Mouse (Mus musculus): Measurements from ENCODE around the gene Angptl4.
"Not testable (repeated sequence)": the region's sequence is repeated elsewhere in the genome, so short reads cannot be mapped to it uniquely, and the experiment has no call there.

Gene Angptl4

GRCm38 (mm10) chr17:33781124-33781977, at the start of gene Angptl4:
Gene Angptl4 (minus strand): TSS chr17:33781830.
- DNase-seq (ENCODE audit: low spot score) = no peak

- DNase-seq (ENCODE audit: low spot score) = no peak
These were observed 47.9 kb upstream of the Angptl4 start for GRCm38 (mm10) chr17:33829561-33829960.

DNA sequence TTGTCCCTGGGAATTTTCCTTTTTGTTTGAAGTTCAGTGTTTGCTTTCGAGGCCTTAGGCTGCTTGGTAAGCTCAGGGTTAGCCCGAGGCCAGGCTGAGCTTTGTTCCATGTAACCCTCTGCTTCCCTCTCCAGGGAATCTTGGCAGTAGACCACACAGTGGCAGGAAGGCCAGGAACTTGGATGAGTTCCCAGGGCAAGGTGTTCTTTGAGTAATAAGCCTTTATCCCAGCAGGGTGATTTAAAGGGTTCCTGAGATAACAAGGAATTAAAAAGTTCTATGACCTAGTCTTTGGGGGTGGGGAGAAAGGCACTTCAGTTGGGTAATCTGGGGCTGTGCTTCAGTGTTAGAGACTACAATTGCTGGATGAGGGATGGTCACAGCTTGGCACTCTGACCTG, 47.3 kb upstream of the Angptl4 start:
- DNase-seq (ENCODE audit: low spot score) = no peak

GRCm38 (mm10) chr17:33826850-33827249, 45.2 kb upstream of the Angptl4 start:
- DNase-seq (ENCODE audit: low spot score) = peak; percentile 52

- DNase-seq (ENCODE audit: low spot score) = no peak
These were observed 43.8 kb upstream of the Angptl4 start for GRCm38 (mm10) chr17:33825462-33825861.

GRCm38 (mm10) chr17:33824997-33825330, 43.3 kb upstream of the Angptl4 start:
- DNase-seq (ENCODE audit: low spot score) = not testable (repeated sequence)

DNA sequence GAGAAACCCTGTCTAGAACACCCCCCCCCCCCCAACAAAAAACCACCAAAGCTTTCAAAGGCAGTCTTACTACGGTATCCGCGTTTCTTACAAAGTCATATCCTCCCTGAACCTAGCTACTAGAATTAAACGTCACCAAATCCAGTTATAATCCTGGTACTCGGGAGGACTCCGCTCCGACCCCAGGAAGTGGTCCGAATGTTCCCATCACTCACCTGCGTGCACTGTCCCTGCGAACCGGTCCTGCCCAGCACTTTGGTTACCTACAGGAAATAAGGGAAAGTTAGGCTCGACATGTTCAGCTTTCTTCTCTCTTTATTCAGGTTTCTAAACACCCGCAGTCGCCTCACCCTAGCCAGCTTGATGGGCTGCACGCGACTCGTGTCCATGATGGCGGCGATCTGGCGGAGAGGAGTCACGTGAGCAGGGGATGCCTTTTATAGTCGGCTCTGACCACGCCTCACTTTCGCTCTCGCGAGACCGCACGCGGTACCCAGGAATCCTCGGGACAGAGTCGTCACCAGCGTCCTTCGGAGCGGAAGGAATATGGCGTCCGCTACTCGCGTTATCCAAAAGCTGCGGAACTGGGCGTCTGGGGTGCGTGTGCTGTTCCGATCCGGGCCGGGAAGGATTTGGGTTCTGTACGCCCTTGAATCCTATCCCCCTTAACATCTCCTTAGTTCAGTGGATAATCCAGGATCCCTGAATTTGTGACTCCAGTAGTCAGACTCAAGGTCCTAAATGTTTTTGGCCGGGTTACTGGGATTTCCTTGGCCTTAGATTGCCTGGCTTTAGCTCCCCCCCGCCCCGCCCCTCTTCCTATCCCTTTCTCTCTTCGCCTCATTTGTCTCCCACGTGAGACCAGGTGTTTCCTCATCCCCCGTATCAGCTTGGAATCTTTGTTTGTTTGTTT, 42.7 kb upstream of the Angptl4 start, which contains the start of the genes Rps28 and Ndufa7:
TSS of gene Rps28 (minus strand) at position 479 of the 913 bp plus-strand sequence.
TSS of gene Ndufa7 (plus strand) at position 489 of the 913 bp plus-strand sequence.
- peak; percentile 95 for DNase-seq (ENCODE audit: low spot score)

GRCm38 (mm10) chr17:33823171-33823570, 41.5 kb upstream of the Angptl4 start:
- not testable (repeated sequence) for DNase-seq (ENCODE audit: low spot score)

DNA sequence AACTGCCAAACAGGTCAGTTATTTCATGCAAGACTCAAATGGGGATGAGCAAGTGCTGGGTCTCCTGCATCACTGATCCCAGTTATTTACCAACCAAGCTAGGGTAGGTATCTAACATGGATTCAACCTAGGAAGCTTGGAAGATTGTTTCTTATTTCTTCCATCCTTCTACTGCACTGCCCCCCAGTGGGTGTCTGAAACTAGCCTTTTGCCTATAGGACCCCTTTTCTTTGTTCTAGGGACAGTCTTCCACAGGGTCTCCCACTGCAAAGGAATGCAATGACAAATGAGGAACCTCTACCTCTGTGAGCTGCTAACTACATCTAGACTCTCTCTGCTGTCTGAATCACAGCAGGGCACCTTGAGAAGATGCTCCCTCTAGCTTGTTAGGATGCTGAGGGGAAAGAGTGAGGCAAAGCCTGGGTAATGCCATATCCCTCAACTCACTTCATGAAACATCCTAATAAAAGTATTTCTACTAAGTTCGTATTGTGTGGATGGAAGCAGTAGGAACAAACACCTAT, 40.9 kb upstream of the Angptl4 start:
- DNase-seq (ENCODE audit: low spot score) = no peak

DNA sequence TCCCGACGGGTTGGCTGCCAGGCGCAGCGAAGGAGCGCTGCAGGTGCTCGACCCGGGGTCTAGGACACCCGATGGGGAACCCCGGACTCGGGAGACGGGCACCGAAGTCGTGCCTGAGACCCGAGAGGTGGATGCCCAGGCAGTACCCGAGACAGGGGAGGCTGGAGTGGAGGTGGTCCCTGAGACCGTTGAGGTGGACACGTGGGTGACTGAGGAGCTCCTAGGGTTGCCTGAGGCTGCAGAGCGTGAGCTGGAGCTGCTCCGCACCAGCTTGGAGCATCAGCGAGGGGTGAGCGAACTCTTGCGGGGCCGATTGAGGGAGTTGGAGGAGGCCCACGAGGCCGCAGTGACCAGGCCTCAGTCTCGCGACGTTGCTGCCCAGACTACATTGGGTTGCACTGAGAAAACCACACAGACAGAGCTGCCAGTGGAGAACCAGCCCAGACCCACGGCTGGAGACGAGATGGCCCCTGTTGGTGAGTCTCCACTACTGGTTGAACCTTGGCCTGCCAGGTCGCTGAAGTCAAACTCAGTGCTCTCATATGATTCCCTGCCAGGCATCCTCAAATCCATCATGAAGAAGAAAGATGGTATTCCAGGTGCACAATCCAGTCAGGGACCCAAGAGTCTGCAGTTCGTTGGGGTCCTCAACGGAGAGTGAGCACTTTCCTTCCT, 36.5 kb upstream of the Angptl4 start:
- DNase-seq (ENCODE audit: low spot score) = peak; percentile 44

DNA sequence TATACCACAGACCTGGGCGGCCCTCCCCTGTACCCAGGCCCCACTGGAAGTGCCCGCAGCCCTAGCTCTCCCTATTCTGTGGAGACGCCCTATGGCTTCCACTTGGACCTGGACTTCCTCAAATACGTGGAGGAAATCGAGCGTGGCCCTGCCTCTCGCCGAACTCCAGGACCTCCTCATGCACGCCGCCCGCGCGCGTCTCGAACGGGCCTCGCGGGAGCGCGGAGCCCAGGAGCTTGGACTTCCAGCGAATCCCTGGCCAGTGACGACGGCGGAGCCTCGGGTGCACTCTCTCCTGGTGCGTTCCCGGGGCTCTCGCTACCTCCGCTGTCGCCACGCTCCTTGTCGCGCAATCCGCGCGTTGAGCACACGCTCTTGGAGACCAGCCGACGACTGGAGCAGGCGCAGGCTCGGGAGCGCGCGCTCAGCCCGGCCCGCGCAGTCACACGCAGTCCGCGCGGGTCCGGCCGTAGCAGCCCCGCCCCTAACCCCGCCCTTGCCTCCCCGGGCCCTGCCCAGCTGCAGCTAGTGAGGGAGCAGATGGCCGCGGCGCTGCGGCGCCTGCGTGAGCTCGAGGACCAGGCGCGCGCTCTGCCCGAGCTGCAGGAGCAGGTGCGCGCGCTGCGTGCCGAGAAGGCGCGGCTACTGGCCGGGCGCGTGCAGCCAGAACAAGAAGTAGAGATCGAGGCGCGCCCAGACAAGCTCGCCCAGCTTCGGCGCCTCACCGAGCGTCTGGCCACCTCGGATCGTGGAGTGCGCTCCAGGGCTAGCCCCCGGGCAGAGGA, 35.7 kb upstream of the Angptl4 start:
- peak; percentile 60 for DNase-seq (ENCODE audit: low spot score)

- no peak for DNase-seq (ENCODE audit: low spot score)
These were observed 35.0 kb upstream of the Angptl4 start for GRCm38 (mm10) chr17:33816612-33817011.

DNA sequence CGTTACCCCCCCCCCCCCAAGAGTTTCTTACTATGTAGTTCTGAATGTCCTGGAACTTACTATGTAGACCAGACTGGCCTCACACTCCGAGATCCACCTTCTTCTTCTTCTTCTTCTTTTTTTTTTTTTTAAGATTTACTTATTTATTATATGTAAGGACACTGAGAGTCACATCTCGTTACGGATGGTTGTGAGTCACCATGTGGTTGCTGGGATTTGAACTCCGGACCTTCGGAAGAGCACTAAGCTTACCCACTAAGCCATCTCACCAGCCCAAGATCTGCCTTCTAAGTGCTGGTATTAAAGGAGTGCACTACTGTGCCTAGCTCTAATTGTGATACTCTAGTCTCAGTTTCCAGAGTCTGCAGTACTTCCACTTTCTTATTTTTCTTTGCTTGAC, 33.8 kb upstream of the Angptl4 start:
- no peak for DNase-seq (ENCODE audit: low spot score)

DNA sequence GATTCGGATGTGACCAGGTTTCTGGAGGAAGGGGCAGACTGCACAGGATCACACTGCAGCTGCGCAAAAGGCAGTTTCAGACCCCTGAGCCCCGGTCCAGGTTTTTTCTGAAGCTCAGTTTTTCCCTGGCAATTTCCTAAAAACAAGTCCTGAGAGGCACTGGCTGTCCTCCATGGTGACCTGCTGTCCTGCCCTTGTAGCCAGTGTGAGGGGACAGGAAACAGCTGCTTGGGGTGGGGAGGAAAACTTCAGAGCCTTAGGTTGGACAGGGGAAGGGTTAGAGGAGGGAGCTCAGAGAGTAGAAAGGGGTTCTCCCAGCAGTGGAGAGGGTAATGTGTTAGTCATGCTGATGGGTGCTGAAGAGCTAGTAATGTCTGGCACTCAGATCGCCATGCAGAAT, 31.4 kb upstream of the Angptl4 start:
- DNase-seq (ENCODE audit: low spot score) = no peak

DNA sequence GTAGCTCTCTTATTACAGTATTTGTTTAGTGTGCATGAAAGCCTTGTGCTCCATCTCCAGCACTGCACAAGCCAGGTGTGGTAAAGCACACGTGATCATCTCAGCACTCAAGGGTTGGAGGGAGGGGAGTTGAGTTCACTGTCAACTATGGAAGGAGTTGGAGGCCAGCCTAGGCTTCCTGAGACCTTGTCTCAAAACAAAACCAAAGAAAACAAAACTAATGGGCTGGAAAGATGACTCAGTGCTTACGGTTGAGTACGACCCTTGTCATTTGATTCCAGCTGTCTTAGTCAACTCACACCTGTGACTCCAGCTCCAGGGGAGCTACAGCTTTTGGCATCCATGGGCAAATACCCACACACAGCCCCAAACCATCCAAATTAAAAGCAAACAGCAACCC, 30.8 kb upstream of the Angptl4 start:
- DNase-seq (ENCODE audit: low spot score) = no peak

- DNase-seq (ENCODE audit: low spot score) = no peak
These were observed 29.5 kb upstream of the Angptl4 start for GRCm38 (mm10) chr17:33811142-33811516.

GRCm38 (mm10) chr17:33810334-33811141, 28.9 kb upstream of the Angptl4 start, which contains the start of gene Kank3:
Gene Kank3 (plus strand): TSS chr17:33810519.
- peak; percentile 97 for DNase-seq (ENCODE audit: low spot score)

DNA sequence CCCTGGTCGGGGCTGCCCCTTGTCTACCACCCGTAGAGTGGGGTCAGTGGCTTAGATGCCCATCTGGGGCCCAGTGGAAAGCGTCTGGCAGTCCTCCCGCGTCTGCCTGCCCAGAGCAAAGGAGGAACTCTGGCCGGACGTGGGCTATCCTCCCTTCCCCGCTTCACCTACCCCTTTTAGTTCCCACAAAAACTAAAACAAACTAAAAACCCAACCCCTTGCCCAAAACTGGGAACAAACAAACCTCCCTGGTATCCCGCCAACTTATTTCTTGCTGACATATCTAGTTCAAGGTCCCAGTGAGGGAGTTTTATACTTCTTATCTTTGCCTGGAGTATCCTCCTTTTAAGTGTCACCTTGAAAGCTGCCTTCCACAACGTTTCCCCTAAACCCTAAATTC, 26.6 kb upstream of the Angptl4 start:
- DNase-seq (ENCODE audit: low spot score) = no peak

GRCm38 (mm10) chr17:33807181-33807888, 25.7 kb upstream of the Angptl4 start:
- no peak for DNase-seq (ENCODE audit: low spot score)

DNA sequence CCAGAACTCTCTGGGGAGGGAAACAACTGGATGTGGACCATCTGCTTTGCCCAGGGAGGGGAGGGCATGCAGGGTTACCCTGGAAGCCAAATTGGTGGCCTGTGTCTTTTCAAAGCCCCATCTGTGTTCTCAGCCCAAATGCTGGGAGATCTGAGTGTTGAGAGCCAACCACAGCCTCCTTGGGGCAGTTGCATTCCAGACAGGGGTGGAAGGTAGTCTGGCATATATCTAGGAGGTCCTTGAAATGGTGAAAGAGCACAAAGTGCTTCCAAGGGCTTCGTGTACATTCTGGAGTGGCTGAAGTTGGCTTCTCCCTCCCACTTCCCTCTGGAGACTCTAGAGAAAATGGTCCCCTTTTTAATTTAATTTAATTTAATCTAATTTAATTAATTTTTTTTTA, 23.1 kb upstream of the Angptl4 start:
- no peak for DNase-seq (ENCODE audit: low spot score)

Measured in ovary, postnatal 10 days (tissue).